Mouse (Mus musculus) forebrain, embryonic 16.5 days (tissue): ENCODE data around the gene Arvcf. TPM values are rescaled to one million over a fixed set of nuclear protein-coding genes. Genes with fewer than 3 reads are reported as not detected.

Experiments used
- ATAC-seq: fragments of 200-750 bp; cut with Nextera tagmentation; 2 replicates; pipeline ENCODE4 v1.8.0; 2017; ENCODE audit warnings: mild to moderate bottlenecking, moderate library complexity
- H3K27ac ChIP-seq: fragments of 300-500 bp; sonication (generic); 2 replicates; pipeline ENCODE4 v1.5.1; 2014; ENCODE audit warnings: low read length, control low read depth
- H3K27me3 ChIP-seq: fragments of 300-500 bp; sonication (generic); replicated peaks from 2 replicates; pipeline ENCODE4 v1.6.1; 2014; ENCODE audit warnings: low read length; ENCODE audit not compliant: control insufficient read depth, insufficient read depth
- H3K36me3 ChIP-seq: fragments of 300-500 bp; sonication (generic); 2 replicates; pipeline ENCODE4 v1.6.1; 2014; ENCODE audit not compliant: control insufficient read depth, insufficient read depth
- H3K4me1 ChIP-seq: fragments of 300-500 bp; sonication (generic); replicated peaks from 2 replicates; pipeline ENCODE4 v1.6.1; 2014; ENCODE audit warnings: low read length; ENCODE audit not compliant: control insufficient read depth, insufficient read depth
- H3K4me2 ChIP-seq: fragments of 300-500 bp; sonication (generic); 2 replicates; pipeline ENCODE4 v1.6.1; 2014; ENCODE audit warnings: mild to moderate bottlenecking, low read length, control low read depth
- H3K4me3 ChIP-seq: fragments of 300-500 bp; sonication (generic); replicated peaks from 2 replicates; pipeline ENCODE4 v1.5.1; 2014; ENCODE audit warnings: mild to moderate bottlenecking, low read length, control low read depth
- H3K9ac ChIP-seq: fragments of 300-500 bp; sonication (generic); replicated peaks from 2 replicates; pipeline ENCODE4 v1.6.1; 2014; ENCODE audit warnings: low read depth, low read length, control low read depth
- H3K9me3 ChIP-seq: fragments of 300-500 bp; sonication (generic); 2 replicates; pipeline ENCODE4 v1.6.1; 2016; ENCODE audit warnings: low read length; ENCODE audit not compliant: control insufficient read depth
- WGBS: fragments of 180-500 bp; shearing (Covaris S2); extraction: QIAGEN DNeasy Blood & Tissue Kit; methylation state at CpG from one replicate; pipeline ENCODE4 v1.1.7; 2014; 5-methylcytosine and 5-hydroxymethylcytosine counted together
- polyA plus RNA-seq: library from polyadenylated mRNA; unstranded; fragments of >200 nt; fragmentation: Nextera tagmentation; extraction: Ambion mirVana; gene quantifications from 2 replicates; pipeline ENCODE4 v1.2.1, GENCODE M21; 2015

Gene Arvcf
- polyA plus RNA-seq, 1 experiment from 2014 or later: 67.8 TPM

DNA sequence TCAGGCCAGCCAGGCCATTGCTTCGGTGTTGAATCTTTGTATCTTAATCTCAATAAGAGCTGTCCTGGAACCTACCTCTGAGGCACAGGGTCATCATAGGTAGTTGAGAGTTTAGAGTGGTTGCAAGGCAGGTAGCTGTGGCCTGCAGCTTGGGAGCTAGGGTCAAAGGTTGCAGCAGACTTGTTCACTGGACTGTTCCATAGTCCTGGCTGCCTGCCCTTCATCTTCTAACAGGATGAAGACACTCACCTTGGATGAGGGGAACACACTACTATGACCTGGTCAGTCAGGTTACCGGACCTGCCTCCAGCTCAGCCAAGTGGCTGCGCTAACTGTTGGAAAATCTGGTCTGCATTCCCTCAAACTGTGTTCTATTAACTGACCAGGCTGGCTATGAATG is 43.1 kb downstream of the Arvcf start:
- Histone ChIP-seq H3K9ac (no peak overlapping the region), H3K4me1 (peaks cover 57% of the 10 kb centered on the region), H3K36me3 (no peaks in the 10 kb centered on the region), H3K9me3 (no peaks in the 10 kb centered on the region), H3K27ac (no peak overlapping the region), H3K4me2 (no peak overlapping the region), H3K27me3 (no peaks in the 10 kb centered on the region), H3K4me3 (no peak overlapping the region)
- ATAC-seq: no peak
- WGBS: 98% methylated on average over 3 of the region's 3 CpGs

DNA sequence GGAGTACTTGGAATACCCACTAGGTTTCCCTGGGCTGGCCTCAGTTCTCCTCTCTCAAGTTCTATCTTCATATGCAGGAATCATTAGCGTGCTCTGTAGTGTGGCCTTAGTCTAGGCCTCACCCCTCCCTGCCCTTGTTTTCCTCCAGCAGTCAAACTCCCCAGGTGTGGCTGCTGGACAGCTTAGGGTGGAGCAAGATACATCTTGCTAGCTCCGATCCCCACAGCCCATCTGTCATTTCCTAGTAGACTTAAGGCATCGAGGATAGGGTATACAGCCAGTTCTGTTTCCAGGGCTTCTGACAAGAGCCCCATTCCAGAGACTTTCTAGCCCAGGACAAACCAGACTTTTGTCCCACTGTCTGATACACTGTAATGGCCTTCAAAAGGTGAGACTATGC is 43.7 kb downstream of the Arvcf start:
- Histone ChIP-seq H3K4me2 (no peak overlapping the region), H3K27me3 (no peaks in the 10 kb centered on the region), H3K36me3 (no peaks in the 10 kb centered on the region), H3K4me1 (peaks cover 63% of the 10 kb centered on the region), H3K9me3 (no peaks in the 10 kb centered on the region), H3K27ac (no peak overlapping the region), H3K9ac (no peak overlapping the region), H3K4me3 (no peak overlapping the region)
- ATAC-seq: no peak
- 89% methylated on average over 3 of the region's 3 CpGs for WGBS

DNA sequence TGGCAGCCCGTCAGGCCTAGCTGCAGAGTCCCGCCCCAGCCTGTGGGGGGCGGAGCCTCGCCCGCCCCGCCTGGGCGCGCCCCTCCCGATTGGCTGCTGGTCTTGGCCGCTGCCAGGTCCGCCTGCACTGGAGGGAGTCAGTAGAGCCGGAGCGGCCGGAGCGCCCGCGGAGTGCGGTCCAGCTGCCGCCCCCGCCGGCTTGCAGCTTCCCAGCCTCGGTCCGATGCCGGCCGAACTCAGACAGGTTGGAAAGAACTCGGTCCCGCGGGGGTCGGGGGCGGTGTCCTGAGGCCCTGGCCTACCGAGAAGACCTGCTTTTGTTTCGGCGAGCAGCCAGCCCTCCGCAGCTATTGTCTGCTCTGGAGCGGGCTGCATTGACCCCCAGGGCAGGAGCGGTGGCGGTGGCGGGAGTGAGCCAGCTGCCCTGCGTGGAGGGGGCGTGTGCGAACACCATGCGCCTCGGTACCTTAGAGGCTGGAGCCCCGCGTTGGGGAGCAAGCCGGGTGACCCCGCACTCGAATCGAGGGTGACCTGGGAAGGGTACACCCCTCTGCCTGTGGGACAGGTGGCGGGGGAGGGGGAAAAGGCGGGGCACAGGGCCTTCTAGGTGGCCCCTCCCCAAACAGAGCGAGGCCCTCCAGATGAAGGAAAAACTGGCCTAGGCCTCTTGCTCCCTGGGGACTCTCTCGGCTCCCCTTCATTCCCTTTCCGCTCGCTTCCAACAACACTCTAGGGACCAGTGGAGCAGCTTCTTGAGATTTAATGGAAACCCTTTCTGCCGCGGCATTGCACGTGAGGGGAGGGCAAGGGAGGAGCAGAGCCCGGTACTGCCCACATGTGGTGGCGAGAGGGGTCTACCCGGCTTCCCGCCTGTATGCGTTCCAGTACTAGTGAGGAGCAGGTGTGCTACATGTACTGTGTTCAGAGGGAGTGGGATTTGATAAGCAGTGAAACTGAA is 44.8 kb downstream of the Arvcf start:
- Histone ChIP-seq H3K27ac (peak overlapping the region; percentile 71), H3K9me3 (no peaks in the 10 kb centered on the region), H3K27me3 (no peaks in the 10 kb centered on the region), H3K4me1 (peaks cover 57% of the 10 kb centered on the region), H3K4me3 (peak overlapping the region; percentile 66), H3K9ac (peak overlapping the region; percentile 84), H3K4me2 (peak overlapping the region; percentile 94), H3K36me3 (peaks cover 8% of the 10 kb centered on the region; the same call in 1 of the 2 replicates)
- WGBS: under 1% methylated on average over 62 of the region's 63 CpGs
- peak; percentile 74 for ATAC-seq

DNA sequence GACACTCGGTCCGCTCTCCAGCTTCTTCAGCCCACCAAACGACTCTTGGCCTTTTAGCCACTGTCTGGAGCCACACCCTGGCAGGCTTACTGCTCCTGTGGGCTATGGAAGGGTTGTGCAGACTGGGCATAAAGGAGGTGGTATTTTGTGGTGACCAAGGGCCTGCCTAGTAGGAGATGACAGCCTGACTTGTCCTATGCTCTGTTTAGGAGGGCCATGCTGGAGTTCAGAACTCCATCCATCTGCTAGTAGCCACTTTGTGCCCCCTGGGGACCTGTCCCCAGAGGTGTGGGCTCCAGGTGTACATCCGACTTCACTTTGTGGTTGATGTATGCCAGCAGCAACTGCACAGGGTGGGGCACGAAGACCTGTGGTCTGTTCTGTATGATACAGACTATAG is 45.6 kb downstream of the Arvcf start:
- no peaks in the 10 kb centered on the region for H3K27me3 ChIP-seq
- peak overlapping the region; percentile 94 for H3K4me2 ChIP-seq
- H3K9me3 ChIP-seq: no peaks in the 10 kb centered on the region
- peaks cover 16% of the 10 kb centered on the region for H3K36me3 ChIP-seq
- H3K9ac ChIP-seq: peak overlapping the region; percentile 84
- H3K4me3 ChIP-seq: peak overlapping the region; percentile 66
- H3K4me1 ChIP-seq: peaks cover 49% of the 10 kb centered on the region
- 41% methylated on average over 5 of the region's 5 CpGs for WGBS
- ATAC-seq: no peak
- H3K27ac ChIP-seq: no peak overlapping the region

DNA sequence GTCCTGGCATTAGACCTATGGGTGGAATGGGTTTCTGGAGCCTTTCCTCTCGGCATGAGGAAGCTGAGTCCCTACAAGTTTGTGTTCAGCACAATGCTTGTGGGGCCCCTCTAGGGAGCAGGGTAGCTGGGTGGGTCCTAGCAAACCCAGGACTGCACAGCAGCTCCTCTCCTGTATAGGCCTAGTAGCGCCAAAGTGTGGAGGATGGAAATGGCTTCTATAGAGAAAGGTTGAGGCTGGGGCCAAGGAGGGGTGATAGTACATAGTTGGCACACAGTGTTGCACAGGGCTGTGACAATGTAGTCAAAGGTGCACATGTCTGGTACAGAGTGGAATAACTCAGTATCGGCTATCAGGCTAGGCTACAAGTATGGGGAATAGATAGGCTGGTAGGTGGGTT is 46.1 kb downstream of the Arvcf start:
- no peak overlapping the region for H3K4me3 ChIP-seq
- no peak overlapping the region for H3K27ac ChIP-seq
- H3K36me3 ChIP-seq: peaks cover 19% of the 10 kb centered on the region
- H3K4me1 ChIP-seq: peaks cover 46% of the 10 kb centered on the region
- no peak for ATAC-seq
- H3K9ac ChIP-seq: no peak overlapping the region
- no peaks in the 10 kb centered on the region for H3K27me3 ChIP-seq
- no peaks in the 10 kb centered on the region for H3K9me3 ChIP-seq
- H3K4me2 ChIP-seq: peak overlapping the region; percentile 94
- WGBS: 39% methylated on average over 3 of the region's 3 CpGs

DNA sequence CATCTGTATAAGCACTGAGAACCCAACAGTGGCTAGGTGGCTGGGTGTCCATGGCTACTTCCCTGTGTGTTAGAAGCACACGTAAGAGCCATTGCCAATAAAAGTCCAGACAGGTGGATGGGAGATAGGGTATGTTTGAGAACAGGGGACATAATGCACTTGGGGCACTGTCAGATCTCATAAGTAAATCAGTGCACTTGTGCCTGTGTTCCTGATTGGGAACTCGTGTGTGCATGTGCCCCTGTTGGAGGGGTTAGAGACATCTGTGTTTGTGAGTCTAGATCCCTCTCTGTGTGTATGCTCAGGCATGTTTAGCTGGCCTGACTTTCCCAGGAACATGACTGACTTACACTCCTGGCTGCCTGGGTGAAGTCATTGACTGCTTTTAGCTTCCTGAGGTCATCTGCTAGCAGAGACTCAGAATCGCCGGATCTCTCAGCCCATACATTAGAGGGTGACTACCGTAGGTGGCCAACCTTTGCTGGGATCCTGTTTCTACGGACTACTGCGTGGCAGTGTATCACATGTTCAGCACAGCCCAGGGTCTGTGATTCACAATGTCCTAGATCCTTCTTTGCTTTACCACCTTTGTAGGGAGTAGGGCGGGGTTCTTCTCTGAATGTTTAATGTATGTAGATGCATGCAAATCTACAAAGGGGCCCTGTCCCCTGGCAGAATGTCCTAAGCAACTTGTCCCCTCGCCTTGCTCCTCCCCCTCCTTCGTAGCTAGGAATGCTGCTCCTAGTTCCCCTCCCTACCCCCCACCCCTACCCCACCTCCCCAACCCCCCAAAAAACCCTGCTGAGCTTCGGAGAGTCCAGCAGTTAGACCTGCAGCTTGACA is 47.0 kb downstream of the Arvcf start:
- peaks cover 20% of the 10 kb centered on the region for H3K36me3 ChIP-seq
- H3K27ac ChIP-seq: peak overlapping the region; percentile 67
- peak overlapping the region; percentile 29; the same call in 1 of the 2 replicates for H3K9ac ChIP-seq
- no peak overlapping the region for H3K4me3 ChIP-seq
- H3K9me3 ChIP-seq: no peaks in the 10 kb centered on the region
- no peaks in the 10 kb centered on the region for H3K27me3 ChIP-seq
- peaks cover 48% of the 10 kb centered on the region for H3K4me1 ChIP-seq
- 12% methylated on average over 11 of the region's 11 CpGs for WGBS
- peak overlapping the region; percentile 33 for H3K4me2 ChIP-seq
- ATAC-seq: 0 out of 2 replicates have a peak, but pooled peaks have one; percentile 11

DNA sequence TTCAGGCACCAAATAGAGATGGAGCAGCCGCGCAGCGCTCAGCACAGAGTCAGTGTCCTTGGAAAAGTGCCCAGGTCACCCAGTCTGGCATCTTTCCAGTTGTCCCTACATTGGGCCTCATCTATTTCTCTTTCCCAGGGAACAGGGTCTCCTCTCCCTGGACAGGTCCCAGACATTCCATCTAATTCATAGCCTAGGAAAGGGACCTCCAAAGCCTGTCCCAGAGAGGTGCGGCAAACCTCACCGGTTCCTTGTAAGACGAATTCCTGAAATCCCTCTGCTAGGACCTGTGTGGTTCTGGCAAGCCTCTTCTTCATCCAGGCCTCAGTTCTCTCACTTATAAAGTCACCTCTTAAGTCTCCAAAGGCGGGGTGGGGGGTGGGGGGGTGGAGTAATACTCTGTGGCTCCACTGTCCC is 47.6 kb downstream of the Arvcf start:
- Histone ChIP-seq H3K4me3 (no peak overlapping the region), H3K9ac (no peak overlapping the region), H3K4me1 (peaks cover 54% of the 10 kb centered on the region), H3K27me3 (no peaks in the 10 kb centered on the region), H3K36me3 (peaks cover 20% of the 10 kb centered on the region), H3K4me2 (peak overlapping the region; percentile 5; the same call in 1 of the 2 replicates), H3K27ac (peak overlapping the region; percentile 4; the same call in 1 of the 2 replicates), H3K9me3 (no peaks in the 10 kb centered on the region)
- WGBS: 7% methylated on average over 6 of the region's 7 CpGs
- ATAC-seq: no peak

DNA sequence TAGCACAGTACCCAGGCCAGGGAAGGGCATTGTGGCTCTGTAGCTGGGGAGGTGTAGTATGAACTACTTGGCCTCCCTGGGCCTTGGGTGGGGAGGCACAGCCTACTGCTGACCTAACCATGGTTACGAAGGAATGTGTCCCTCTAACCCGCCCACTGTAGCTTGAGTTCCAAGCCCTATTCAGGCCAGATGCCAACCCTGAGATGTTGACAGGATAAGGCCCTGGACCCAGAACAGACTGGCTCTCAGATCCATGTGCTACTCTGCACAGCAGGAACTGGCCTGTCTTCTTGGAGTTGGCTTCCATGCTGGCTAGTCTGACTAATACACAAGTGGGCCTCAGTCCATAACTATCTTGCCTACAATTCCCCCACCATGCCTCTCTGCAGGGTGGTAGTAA is 48.2 kb downstream of the Arvcf start:
- Histone ChIP-seq H3K4me1 (peaks cover 60% of the 10 kb centered on the region), H3K27me3 (no peaks in the 10 kb centered on the region), H3K9me3 (no peaks in the 10 kb centered on the region), H3K36me3 (peaks cover 20% of the 10 kb centered on the region), H3K9ac (no peak overlapping the region), H3K4me3 (no peak overlapping the region), H3K27ac (peak overlapping the region; percentile 53), H3K4me2 (no peak overlapping the region)
- 24% methylated on average over 2 of the region's 2 CpGs for WGBS
- ATAC-seq: no peak
